Mouse (Mus musculus): ENCODE results near the gene Rab34.

The Rab34 gene

DNA sequence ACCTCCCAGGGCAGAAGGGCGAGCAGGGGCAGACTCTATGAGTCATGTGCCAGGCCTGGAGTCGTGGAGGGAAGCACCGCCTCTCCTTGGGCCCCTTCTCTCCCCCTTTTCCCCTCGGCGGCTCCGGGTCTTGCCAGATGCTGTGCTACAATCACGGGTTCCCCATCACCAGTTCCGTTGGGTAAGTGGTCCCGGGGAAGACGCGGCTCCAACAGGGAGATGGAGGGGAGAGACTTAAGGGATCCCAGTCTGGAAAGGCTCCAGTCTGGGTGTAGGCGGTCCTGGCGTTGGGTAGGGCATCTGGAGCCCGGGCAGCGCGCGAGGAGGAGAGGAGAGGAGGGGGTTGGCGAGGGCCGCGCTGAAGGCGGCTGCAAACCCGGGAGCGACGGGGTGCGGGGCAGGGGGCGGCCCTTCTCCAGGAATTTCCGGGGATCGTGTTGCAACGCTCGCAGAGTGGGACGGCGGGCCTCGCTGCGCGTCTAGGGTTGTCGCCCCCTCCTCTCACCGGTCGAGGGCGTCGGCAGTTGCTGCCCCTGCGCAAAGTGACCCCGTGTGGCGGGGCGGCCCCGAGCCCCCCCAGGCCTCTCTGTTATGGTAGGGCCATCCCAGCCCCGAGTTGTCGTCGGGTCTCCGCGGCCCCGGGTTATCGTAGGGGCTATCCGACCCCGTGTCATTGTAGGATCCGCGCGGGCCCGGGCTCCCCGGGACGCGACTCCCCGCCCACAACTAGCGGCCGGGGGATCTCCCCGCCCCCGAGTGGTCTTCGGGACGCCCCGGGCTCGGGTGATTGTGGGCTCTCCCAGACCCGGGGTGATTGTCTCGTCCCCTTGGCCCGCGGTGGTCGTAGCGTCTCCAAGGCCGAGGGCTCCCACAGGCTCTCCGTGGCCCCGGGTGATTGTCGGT is at the start of gene Rab34:
Gene Rab34, plus strand, starts transcription at position 100 of the 903 bp plus-strand sequence.
- DNase-seq (ENCODE audit: low read depth, low spot score) = no peak

GRCm38 (mm10) chr11:78140665-78141064 is 47.6 kb upstream of the Rab34 start:
- DNase-seq (ENCODE audit: low read depth, low spot score) = no peak

GRCm38 (mm10) chr11:78143520-78143919 is 44.7 kb upstream of the Rab34 start:
- no peak for DNase-seq (ENCODE audit: low read depth, low spot score)

GRCm38 (mm10) chr11:78146168-78146567 is 42.1 kb upstream of the Rab34 start:
- no peak for DNase-seq (ENCODE audit: low read depth, low spot score)

DNA sequence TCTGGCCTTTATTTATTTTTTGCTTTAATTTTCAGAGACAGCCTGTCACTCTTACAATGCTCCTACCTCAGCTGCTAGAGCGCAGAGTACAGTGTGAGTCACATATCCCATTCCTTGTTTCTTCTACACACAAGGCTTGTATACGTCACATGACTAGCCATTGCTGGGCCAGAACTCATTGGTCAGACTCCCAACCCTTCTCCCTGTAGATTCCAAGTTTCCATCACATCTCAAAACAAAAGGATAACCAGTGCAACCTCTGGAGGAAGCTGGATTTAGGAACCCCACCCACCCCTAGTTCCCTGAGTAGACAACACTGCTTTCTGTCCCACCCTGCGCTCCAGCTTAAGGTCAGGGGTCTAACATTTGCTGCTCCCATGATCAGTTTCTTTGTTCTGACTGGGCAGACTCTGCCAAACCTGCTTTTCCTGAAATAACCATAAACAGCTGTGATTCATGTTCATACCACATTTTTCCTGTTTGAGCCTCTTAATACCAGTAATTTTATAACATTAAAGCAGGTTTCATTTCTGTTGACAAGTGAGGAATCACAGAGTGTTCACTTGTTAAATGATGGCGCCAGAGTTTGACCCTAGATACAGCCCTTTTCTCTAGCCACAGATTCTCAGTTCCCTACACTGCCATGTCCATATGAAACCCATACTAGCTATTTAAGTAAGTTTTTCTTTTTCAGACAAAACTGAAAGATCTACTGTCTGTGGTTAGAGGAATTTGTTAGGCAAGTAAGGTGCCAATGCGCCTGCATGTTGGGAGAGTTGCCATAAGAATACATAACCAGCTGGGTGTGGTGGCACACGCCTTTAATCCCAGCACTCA is 41.3 kb upstream of the Rab34 start:
- DNase-seq (ENCODE audit: low read depth, low spot score) = no peak

DNA sequence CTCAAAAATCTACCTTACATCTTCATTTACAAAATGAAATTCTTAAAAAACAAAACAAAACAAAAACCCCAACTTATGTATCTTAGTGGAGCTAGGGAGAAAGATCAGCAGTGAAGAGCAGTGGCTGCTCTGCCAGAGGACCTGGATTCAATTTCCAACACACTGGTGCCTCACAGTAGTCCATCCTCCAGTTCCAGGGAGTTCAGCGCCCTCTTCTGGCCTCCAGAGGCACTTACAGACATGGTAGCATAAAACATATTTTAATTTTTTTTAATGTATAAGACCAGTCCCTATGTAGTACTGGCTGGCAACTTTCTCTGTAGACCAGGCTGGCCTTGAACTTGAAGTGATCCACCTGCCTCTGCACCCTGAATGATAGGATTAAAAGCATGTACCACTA is 37.1 kb upstream of the Rab34 start:
- no peak for DNase-seq (ENCODE audit: low read depth, low spot score)

GRCm38 (mm10) chr11:78152299-78153231 is 35.7 kb upstream of the Rab34 start:
- DNase-seq (ENCODE audit: low read depth, low spot score) = no peak

DNA sequence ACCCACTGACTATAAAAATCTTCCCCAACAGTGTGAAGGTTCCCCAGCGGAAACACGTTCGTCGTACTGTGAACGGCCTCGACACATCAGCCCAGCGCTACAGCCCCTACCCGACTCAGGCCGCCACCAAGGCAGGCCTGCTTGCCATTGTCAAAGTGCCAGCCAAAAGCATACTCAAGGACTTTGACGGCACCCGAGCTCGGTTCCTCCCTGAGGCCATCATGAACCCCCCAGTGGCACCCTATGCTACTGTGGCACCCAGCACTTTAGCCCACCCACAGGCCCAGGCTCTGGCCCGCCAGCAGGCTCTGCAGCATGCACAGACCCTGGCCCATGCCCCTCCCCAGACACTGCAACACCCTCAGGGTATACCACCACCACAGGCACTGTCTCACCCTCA is 34.5 kb upstream of the Rab34 start:
- DNase-seq (ENCODE audit: low read depth, low spot score) = no peak

- DNase-seq (ENCODE audit: low read depth, low spot score) = no peak
Measured at GRCm38 (mm10) chr11:78155674-78156073, 32.6 kb upstream of the Rab34 start.

- no peak for DNase-seq (ENCODE audit: low read depth, low spot score)
Measured at GRCm38 (mm10) chr11:78156156-78156699, 32.0 kb upstream of the Rab34 start.

- DNase-seq (ENCODE audit: low read depth, low spot score) = peak; percentile 75
Measured at GRCm38 (mm10) chr11:78159096-78159495, 29.1 kb upstream of the Rab34 start.

GRCm38 (mm10) chr11:78159557-78159956 is 28.7 kb upstream of the Rab34 start:
- no peak for DNase-seq (ENCODE audit: low read depth, low spot score)

DNA sequence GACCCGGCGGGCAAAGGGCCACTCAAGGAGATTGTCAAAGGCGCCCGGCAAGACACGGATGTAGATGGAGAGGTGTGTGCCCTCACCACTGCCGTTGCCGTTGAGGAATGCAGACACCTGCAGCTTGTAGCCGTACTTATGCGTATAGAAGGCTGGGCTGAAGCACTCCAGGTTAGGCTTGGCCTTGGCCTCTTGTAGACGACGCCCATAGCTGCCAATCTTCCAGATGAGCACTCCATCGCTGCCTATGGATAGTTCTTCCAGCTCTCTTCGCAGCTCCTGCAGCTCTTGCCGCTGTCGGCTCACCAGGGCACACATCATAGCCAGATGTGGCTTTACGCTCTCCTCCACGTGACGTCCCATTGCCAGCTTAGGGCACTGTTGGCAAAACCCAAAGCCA is 28.1 kb upstream of the Rab34 start:
- DNase-seq (ENCODE audit: low read depth, low spot score) = no peak

DNA sequence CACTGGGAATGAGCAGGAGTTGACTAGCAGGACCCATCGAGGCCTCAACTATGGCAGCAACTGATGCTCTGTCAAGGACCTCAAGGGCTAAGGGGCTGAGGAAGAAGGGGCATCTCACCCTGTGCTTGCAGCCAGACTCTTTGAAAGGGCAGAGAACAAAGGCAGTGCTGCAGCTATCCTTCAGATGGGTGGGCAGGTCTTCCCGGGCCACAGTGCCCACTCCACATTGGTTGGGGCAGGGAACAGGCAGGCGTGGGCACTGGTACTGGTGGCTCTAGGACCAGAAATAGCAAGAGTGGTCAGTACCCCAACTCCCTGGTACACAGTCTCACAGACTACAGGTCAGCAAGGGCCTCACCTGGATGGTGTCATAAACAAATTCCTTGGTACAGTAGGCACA is 27.6 kb upstream of the Rab34 start:
- DNase-seq (ENCODE audit: low read depth, low spot score) = no peak

- DNase-seq (ENCODE audit: low read depth, low spot score) = no peak
Measured at GRCm38 (mm10) chr11:78161169-78161568, 27.1 kb upstream of the Rab34 start.

- DNase-seq (ENCODE audit: low read depth, low spot score) = no peak
Measured at GRCm38 (mm10) chr11:78161968-78162367, 26.3 kb upstream of the Rab34 start.

DNA sequence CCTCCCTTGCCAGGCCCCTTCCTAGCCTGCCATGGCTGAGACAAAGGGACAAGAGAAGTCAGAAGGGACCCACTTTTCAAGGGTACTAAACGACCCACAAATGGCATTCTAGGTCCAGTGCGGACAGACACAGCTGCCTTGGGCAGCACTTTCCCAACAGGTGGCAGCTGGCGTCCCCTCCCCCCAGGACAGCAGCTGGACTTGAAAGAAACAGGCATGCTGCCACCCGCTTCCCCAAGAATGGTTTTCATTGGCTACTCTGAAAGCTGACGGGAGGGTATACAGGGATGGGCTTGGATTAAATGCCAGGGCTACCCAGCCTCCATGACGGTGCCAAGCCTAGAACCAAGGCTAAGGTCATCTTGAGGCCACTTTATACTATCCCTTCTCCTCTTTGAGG is 25.7 kb upstream of the Rab34 start:
- DNase-seq (ENCODE audit: low read depth, low spot score) = no peak

DNA sequence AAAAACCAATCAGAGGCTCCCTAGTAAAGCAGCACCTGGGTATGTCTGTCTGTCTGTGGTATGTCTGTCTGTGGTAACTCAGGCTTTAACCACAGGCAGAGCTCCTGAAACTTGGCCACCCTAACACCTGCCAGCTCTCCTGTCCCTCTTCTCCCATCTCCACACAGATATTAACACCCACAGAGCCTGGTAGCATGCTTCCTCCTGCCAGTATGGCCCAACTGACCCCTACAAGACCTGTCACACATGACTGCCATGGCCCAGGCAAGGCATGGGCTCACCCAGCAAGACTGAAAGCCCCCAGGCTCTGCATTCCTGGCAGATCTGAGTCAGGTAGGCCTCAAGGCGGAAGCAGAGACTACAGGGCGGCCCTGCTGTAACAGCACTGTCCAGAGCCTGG is 25.2 kb upstream of the Rab34 start:
- DNase-seq (ENCODE audit: low read depth, low spot score) = no peak

DNA sequence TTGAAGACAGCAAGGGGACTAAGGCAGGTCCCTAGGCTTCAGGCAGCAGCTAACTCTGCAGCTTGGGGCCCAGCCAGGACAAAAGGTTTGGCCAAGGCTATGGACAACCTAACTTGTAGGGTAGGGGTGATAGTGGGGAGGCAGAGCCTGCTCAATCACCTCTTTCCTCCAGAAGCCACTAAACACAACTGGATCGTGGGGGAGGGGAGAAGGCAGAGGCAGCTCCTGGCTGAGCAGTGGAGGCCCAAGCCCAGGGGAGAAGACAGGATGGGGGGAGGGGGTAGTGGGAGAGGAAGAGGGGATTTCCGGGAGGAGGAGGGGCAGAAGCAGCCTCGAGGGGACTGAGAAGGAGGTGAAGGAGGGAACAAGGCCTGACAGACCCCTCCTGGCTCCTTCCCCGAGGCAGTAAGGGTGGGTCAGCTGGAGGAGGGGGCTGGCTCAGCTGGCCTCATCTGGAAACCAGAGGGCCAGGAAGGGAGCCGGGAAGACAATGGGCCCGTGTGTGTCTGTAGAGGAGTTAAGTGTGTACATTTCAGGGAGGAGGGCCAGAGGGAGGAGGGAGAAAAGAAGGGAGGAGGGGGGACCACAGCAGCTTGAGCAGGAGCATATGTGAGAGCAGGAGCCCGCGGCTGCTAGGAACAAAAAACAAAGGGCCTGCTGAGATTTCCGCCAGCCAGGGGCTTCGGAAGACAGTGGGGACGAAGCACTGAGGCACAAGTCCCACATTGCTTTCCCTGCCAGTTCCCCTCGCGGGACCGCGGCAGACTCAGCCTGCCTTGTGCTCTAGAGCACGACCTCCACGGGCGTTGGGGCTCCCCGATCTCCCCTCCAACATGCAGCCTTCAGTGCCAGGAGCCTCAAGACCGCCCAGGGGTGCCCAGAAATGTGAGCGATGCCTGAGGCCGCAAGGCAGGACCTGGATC is 24.3 kb upstream of the Rab34 start:
- DNase-seq (ENCODE audit: low read depth, low spot score) = peak; percentile 73

DNA sequence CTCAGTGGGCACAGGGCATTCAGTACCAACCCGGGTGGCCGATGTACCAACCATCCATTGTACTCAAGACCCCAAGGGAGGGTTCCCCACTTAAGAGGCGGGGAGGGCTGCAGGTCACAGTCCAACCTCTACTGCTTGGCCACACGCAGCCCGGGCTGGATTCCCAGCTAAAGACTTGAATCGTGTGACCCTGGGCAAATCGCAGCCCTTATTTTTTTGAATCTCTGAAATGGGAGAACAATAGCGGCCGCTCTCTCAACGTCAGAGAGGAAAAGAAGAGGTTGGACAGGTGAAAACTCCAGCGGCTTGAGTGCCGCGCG is 23.7 kb upstream of the Rab34 start:
- DNase-seq (ENCODE audit: low read depth, low spot score) = no peak
